Mouse (Mus musculus): Measurements from ENCODE around the gene Crebbp. TPM values are rescaled to one million over a fixed set of nuclear protein-coding genes. Genes with fewer than 3 reads are reported as not detected.
A peak's percentile ranks its signal among the peaks of the same experiment; 100 is the strongest.
"Not testable (repeated sequence)": the region's sequence is repeated elsewhere in the genome, so short reads cannot be mapped to it uniquely, and the experiment has no call there.

Gene Crebbp
- total RNA-seq (2022): 10 to 100 TPM; 36.3 to 38.3 (median 37.0) TPM

- DNase-seq (ENCODE audit: low spot score in 2 of 2): peak; percentile 80 to 87
These were observed at the start of gene Crebbp for GRCm38 (mm10) chr16:4213799-4214551. Gene Crebbp, minus strand, starts transcription at chr16:4213997.

- no peak for DNase-seq (ENCODE audit: low spot score in 2 of 2)
These were observed 49.7 kb upstream of the Crebbp start for GRCm38 (mm10) chr16:4263486-4263885.

- no peak for DNase-seq (ENCODE audit: low spot score in 2 of 2)
These were observed 43.7 kb upstream of the Crebbp start for GRCm38 (mm10) chr16:4257546-4257945.

- no peak for DNase-seq (ENCODE audit: low spot score in 2 of 2)
These were observed 35.0 kb upstream of the Crebbp start for GRCm38 (mm10) chr16:4248791-4249190.

GRCm38 (mm10) chr16:4245241-4245640, 31.4 kb upstream of the Crebbp start:
- DNase-seq (ENCODE audit: low spot score in 2 of 2): not testable (repeated sequence)

- DNase-seq (ENCODE audit: low spot score in 2 of 2): no peak
These were observed 22.3 kb upstream of the Crebbp start for GRCm38 (mm10) chr16:4236131-4236530.

- DNase-seq (ENCODE audit: low spot score in 2 of 2): no peak
These were observed 21.8 kb upstream of the Crebbp start for GRCm38 (mm10) chr16:4235587-4235986.

- DNase-seq (ENCODE audit: low spot score in 2 of 2): no peak
These were observed 12.0 kb upstream of the Crebbp start for GRCm38 (mm10) chr16:4225841-4226240.

GRCm38 (mm10) chr16:4214631-4215240, 939 bp upstream of the Crebbp start:
- DNase-seq (ENCODE audit: low spot score in 2 of 2): no peak

- DNase-seq (ENCODE audit: low spot score in 2 of 2): peak; percentile 37 to 61
These were observed 616 bp downstream of the Crebbp start for GRCm38 (mm10) chr16:4212963-4213798.

- no peak for DNase-seq (ENCODE audit: low spot score in 2 of 2)
These were observed 1.4 kb downstream of the Crebbp start for GRCm38 (mm10) chr16:4212167-4212962.

GRCm38 (mm10) chr16:4210290-4210689, 3.5 kb downstream of the Crebbp start:
- DNase-seq (ENCODE audit: low spot score in 2 of 2): no peak

- DNase-seq (ENCODE audit: low spot score in 2 of 2): no peak
These were observed 10.2 kb downstream of the Crebbp start for GRCm38 (mm10) chr16:4203592-4203991.

- no peak for DNase-seq (ENCODE audit: low spot score in 2 of 2)
These were observed 13.8 kb downstream of the Crebbp start for GRCm38 (mm10) chr16:4199995-4200394.

GRCm38 (mm10) chr16:4199566-4199965, 14.2 kb downstream of the Crebbp start:
- no peak for DNase-seq (ENCODE audit: low spot score in 2 of 2)

- DNase-seq (ENCODE audit: low spot score in 2 of 2): no peak
These were observed 15.8 kb downstream of the Crebbp start for GRCm38 (mm10) chr16:4198004-4198403.

GRCm38 (mm10) chr16:4190166-4190565, 23.6 kb downstream of the Crebbp start:
- no peak for DNase-seq (ENCODE audit: low spot score in 2 of 2)

- DNase-seq (ENCODE audit: low spot score in 2 of 2): no peak
These were observed 38.7 kb downstream of the Crebbp start for GRCm38 (mm10) chr16:4175134-4175533.

GRCm38 (mm10) chr16:4169530-4169929, 44.3 kb downstream of the Crebbp start:
- DNase-seq (ENCODE audit: low spot score in 2 of 2): no peak

GRCm38 (mm10) chr16:4168476-4168875, 45.3 kb downstream of the Crebbp start:
- no peak for DNase-seq (ENCODE audit: low spot score in 2 of 2)

GRCm38 (mm10) chr16:4160898-4161247, 52.9 kb downstream of the Crebbp start:
- no peak for DNase-seq (ENCODE audit: low spot score in 2 of 2)

All from gastrocnemius, adult 8-10 months (tissue).